Mouse (Mus musculus) midbrain, embryonic 10.5 days (tissue): ENCODE measurements around the gene Apln. TPM values are rescaled to one million over a fixed set of nuclear protein-coding genes. Genes with fewer than 3 reads are reported as not detected.

ENCODE experiments used
- DNase-seq: peaks from one replicate; pipeline ENCODE4 v3.0.0-alpha.2; 2017; ENCODE audit warnings: low spot score
- H3K27ac ChIP-seq: fragments of 300-500 bp; sonication (generic); replicated peaks from 2 replicates; pipeline ENCODE4 v1.5.1; 2016; ENCODE audit warnings: mild to moderate bottlenecking
- H3K27me3 ChIP-seq: fragments of 300-500 bp; sonication (generic); 2 replicates; pipeline ENCODE4 v1.6.1; 2016; ENCODE audit warnings: low read depth, mild to moderate bottlenecking; ENCODE audit not compliant: poor library complexity, severe bottlenecking
- H3K36me3 ChIP-seq: fragments of 300-500 bp; sonication (generic); 2 replicates; pipeline ENCODE4 v1.6.1; 2016; ENCODE audit warnings: mild to moderate bottlenecking, moderate library complexity
- H3K4me1 ChIP-seq: fragments of 300-500 bp; sonication (generic); 2 replicates; pipeline ENCODE4 v1.6.1; 2016
- H3K4me3 ChIP-seq: fragments of 300-500 bp; sonication (generic); 2 replicates; pipeline ENCODE4 v1.5.1; 2016; ENCODE audit warnings: mild to moderate bottlenecking, moderate library complexity
- H3K9me3 ChIP-seq: fragments of 300-500 bp; sonication (generic); replicated peaks from 2 replicates; pipeline ENCODE4 v1.6.1; 2016; ENCODE audit warnings: mild to moderate bottlenecking
- WGBS: fragments of 180-500 bp; shearing (Covaris S2); methylation state at CpG from one replicate; pipeline ENCODE4 v1.1.7; 2016; 5-methylcytosine and 5-hydroxymethylcytosine counted together
- polyA plus RNA-seq: library from polyadenylated mRNA; unstranded; fragments of >200 nt; fragmentation: Nextera tagmentation; extraction: Ambion mirVana; gene quantifications from 2 replicates; pipeline ENCODE4 v1.2.1, GENCODE M21; 2016

Apln gene
- polyA plus RNA-seq, 1 experiment from 2014 or later = 5.2 TPM

DNA sequence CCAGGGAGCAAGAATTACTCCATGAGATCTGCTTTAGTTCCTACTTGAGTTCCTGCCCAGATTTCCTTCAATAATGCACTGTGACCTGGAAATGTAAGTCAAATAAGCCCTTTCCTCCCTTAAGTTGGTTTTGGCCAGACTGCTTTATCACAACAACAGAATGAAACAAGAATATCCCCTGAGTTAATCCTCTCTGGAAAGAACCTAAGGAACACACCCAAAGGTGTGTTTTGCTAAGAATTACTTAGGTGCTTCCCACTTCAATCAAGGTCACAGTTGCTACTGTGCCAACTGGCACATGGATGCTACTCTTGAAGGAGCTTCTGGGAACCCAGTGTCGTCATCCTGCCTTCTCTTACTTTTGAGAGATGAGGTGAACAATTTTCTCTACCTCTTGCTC, 29.9 kb downstream of the Apln start:
- Histone ChIP-seq H3K9me3 (no peaks in the 10 kb centered on the region; the same call in 1 of the 2 replicates), H3K4me3 (no peak overlapping the region), H3K4me1 (peaks cover 8% of the 10 kb centered on the region), H3K36me3 (no peaks in the 10 kb centered on the region), H3K27me3 (no peaks in the 10 kb centered on the region; the same call in 1 of the 2 replicates), H3K27ac (no peak overlapping the region)
- 81% methylated on average over 1 of the region's 1 CpGs for WGBS
- no peak for DNase-seq

DNA sequence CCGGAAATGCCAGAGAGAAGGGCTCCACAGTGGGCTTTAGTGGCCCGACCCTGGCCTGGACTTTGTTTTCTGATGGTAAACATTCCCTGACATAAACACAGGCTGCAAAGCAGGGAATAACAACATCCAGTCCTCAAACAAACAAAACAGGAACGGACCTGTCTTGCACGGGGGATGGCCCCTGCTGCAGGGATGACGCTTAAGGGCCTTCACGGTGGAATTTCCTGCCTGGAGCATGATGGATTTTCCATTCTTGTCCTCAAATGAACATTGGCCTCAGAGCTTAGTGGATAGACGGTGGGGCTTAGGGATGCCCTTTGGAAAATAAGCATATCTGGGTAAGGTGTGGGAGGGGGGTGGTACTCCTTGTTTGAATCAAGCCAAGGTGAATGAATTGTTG, 33.5 kb downstream of the Apln start:
- Histone ChIP-seq H3K4me3 (no peak overlapping the region), H3K27ac (no peak overlapping the region), H3K4me1 (peaks cover 4% of the 10 kb centered on the region), H3K27me3 (no peaks in the 10 kb centered on the region; the same call in 1 of the 2 replicates), H3K36me3 (no peaks in the 10 kb centered on the region), H3K9me3 (no peaks in the 10 kb centered on the region; the same call in 1 of the 2 replicates)
- 88% methylated on average over 7 of the region's 7 CpGs for WGBS
- DNase-seq = no peak

DNA sequence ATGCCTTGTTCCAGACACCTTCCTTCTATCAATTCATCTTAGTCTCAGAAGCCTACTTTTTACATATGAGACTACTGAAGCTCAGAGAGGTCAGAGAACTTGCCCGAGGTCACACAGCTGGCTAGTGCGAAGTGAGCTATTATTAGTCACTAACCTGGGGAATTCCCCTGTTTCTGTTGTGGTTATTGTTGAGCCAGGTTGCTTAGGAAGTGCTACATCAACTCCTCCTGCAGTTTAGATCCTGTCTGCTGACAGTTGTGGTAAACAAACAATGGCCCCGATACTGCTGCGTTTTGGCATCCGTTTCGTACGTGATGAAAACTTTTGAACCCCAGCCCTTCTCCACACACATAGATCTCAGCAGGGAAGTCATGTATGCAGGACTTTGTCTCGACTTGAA, 36.2 kb downstream of the Apln start:
- H3K9me3 ChIP-seq = no peaks in the 10 kb centered on the region; the same call in 1 of the 2 replicates
- H3K27ac ChIP-seq = no peak overlapping the region
- 89% methylated on average over 8 of the region's 8 CpGs for WGBS
- H3K4me1 ChIP-seq = no peaks in the 10 kb centered on the region
- H3K36me3 ChIP-seq = no peaks in the 10 kb centered on the region
- no peak overlapping the region for H3K4me3 ChIP-seq
- no peak for DNase-seq
- H3K27me3 ChIP-seq = peaks cover 8% of the 10 kb centered on the region

DNA sequence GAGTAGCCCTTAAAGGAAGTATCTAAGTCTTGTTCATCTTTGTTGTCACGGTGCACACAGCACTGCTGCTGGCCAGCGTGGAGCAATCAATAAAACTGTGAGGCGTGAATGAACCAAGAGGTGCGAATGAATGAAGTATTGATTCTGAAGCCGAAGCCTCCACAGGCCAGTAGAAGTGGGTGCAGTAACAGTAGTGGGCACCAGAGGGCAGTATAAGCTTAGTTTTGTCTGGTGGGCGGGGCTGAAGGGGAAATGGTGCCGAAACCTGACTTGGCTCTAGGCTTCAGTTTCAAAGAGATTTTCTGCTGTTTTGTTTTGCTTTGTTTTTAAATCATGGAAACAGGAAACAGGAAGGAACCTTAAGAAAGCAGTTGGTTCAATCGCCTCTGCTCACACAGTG, 42.0 kb downstream of the Apln start:
- no peak overlapping the region for H3K4me3 ChIP-seq
- H3K36me3 ChIP-seq = no peaks in the 10 kb centered on the region
- 21% methylated on average over 8 of the region's 8 CpGs for WGBS
- DNase-seq = peak; percentile 73
- H3K9me3 ChIP-seq = no peaks in the 10 kb centered on the region
- H3K27me3 ChIP-seq = peaks cover 14% of the 10 kb centered on the region
- no peak overlapping the region for H3K27ac ChIP-seq
- no peaks in the 10 kb centered on the region for H3K4me1 ChIP-seq

DNA sequence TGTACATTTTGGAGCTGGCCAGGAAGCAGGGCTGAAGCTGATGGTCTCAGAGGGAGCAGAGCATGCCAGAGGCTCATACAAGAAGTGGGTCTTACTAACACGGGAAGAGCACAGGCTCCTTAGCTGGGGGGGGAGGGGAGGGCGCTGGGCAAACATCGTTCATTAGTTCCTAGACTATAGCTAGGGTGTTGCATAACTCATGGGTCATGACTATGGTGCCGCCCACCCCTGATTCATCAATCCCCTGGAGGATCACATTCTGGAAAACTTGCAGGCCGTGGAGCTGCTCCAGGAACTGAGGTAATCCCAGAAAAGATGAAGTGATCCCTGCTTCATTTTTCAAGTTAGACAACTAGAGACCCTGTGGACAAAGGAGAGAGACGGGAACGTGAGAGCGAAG, 46.6 kb downstream of the Apln start:
- H3K9me3 ChIP-seq = no peaks in the 10 kb centered on the region
- 82% methylated on average over 8 of the region's 8 CpGs for WGBS
- H3K4me3 ChIP-seq = no peak overlapping the region
- peaks cover 2% of the 10 kb centered on the region for H3K27me3 ChIP-seq
- no peaks in the 10 kb centered on the region for H3K36me3 ChIP-seq
- no peak for DNase-seq
- no peaks in the 10 kb centered on the region for H3K4me1 ChIP-seq
- no peak overlapping the region for H3K27ac ChIP-seq

DNA sequence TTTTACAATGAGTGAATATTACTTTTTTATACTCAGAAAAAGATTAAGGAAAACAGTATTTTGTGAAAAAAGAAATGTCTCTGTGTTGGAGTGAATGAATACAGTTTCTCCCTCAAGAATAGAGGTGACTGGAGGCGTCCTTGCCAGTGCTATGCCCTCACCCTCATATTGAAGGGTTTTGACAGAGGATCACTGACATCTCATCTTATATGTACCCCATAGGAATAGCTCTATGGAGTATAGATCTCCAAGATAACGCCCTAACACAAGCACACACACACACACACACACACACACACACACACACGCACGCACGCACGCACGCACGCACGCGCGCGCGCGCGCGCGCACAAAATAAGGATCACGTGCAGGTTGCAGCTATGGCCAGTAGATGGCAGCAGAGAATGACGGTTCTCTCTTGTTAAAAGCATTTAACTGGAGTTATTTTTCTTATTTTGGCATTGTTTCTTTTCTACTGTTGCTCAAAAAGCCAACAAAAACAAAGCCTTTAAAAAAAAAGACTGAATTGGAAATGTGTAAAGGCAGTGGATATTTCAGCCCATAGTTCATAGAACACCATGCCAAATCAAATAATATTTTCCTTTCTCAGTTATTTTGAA, 49.5 kb downstream of the Apln start:
- Histone ChIP-seq H3K36me3 (no peaks in the 10 kb centered on the region), H3K9me3 (no peaks in the 10 kb centered on the region), H3K4me3 (peak overlapping the region; percentile 38), H3K27me3 (no peaks in the 10 kb centered on the region), H3K27ac (no peak overlapping the region), H3K4me1 (no peaks in the 10 kb centered on the region)
- DNase-seq = peak; percentile 43
- whole genome bisulfite sequencing = 24% methylated on average over 19 of the region's 19 CpGs

DNA sequence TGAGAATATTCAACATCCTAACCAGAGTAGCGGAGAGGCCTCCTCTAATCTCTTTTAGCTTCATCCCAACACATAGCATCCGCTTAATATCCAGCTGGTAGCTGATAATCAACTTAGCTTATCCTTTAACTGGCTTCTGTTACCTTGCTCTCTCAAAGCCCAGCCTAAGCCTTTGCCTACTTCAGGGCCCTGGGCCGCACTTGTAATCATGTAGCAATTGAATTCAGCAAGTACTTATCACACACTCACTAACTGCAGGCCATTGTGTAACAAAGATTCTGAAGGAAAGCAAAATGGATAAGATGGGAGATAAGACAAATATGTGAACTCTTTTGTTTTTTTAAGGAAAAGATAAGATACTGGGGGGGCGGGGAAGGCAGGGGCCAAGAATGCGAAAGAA, 57.6 kb downstream of the Apln start:
- H3K4me1 ChIP-seq = no peaks in the 10 kb centered on the region
- no peaks in the 10 kb centered on the region for H3K9me3 ChIP-seq
- H3K36me3 ChIP-seq = no peaks in the 10 kb centered on the region
- DNase-seq = no peak
- H3K4me3 ChIP-seq = no peak overlapping the region
- no peak overlapping the region for H3K27ac ChIP-seq
- 87% methylated on average over 5 of the region's 5 CpGs for WGBS
- no peaks in the 10 kb centered on the region for H3K27me3 ChIP-seq

DNA sequence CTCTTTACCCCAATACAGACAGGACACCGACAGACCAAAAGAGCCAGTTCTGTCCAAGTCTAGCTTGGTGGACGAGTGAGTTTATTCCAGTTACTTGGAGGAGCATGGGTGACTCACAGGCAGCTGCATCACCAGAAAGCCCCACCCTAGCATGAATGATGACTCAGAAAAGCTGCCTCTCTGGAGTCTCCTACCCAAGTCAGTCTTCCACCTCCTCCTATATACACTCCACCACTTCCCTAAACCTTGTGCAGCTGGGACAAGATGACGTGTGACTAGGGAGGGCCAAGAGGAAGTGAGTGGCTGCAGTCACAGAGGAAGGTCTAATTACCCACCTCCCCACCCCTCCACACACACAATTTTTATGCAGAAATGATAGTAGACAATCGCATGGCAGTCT, 58.1 kb downstream of the Apln start:
- H3K36me3 ChIP-seq = no peaks in the 10 kb centered on the region
- H3K4me3 ChIP-seq = no peak overlapping the region
- 80% methylated on average over 4 of the region's 4 CpGs for WGBS
- H3K27ac ChIP-seq = no peak overlapping the region
- H3K4me1 ChIP-seq = peaks cover 2% of the 10 kb centered on the region; the same call in 1 of the 2 replicates
- H3K9me3 ChIP-seq = no peaks in the 10 kb centered on the region
- no peak for DNase-seq
- H3K27me3 ChIP-seq = no peaks in the 10 kb centered on the region

Other genes starting within 250 kb of the Apln start
- gene Smarca1, start 141.9 kb downstream of the Apln start, polyA plus RNA-seq = 15.8 and 20.1 TPM in 2 replicates
- gene Ocrl, start 122.5 kb downstream of the Apln start, polyA plus RNA-seq = 16.4 and 20.0 TPM in 2 replicates
- gene Xpnpep2, start 73.9 kb upstream of the Apln start, polyA plus RNA-seq = 1.9 and 2.2 TPM in 2 replicates
- gene Sash3, start 111.6 kb upstream of the Apln start, polyA plus RNA-seq = 1.3 and 1.5 TPM in 2 replicates
- gene Zdhhc9, start 174.0 kb upstream of the Apln start, polyA plus RNA-seq = 2.2 and 3.4 TPM in 2 replicates
- 19.7 and 22.8 TPM in 2 replicates for gene Utp14a, start 222.0 kb upstream of the Apln start, polyA plus RNA-seq